Mouse (Mus musculus) neural tube, embryonic 14.5 days (tissue): Measurements from ENCODE around the gene Actb. TPM values are rescaled to one million over a fixed set of nuclear protein-coding genes. Genes with fewer than 3 reads are reported as not detected.

Experiments
- ATAC-seq: fragments of 200-750 bp; cut with Nextera tagmentation; 2 replicates; pipeline ENCODE4 v1.8.0; 2017; ENCODE audit warnings: low read depth, mild to moderate bottlenecking, moderate TSS enrichment, moderate library complexity
- H3K27ac ChIP-seq: fragments of 300-500 bp; sonication (generic); 2 replicates; pipeline ENCODE4 v1.5.1; 2014; ENCODE audit warnings: low read depth, mild to moderate bottlenecking, control low read depth, low read length, moderate library complexity, mixed read lengths
- H3K27me3 ChIP-seq: fragments of 300-500 bp; sonication (generic); 2 replicates; pipeline ENCODE4 v1.6.1; 2014; ENCODE audit warnings: low read length; ENCODE audit not compliant: control insufficient read depth, insufficient read depth
- H3K36me3 ChIP-seq: fragments of 300-500 bp; sonication (generic); 2 replicates; pipeline ENCODE4 v1.6.1; 2014; ENCODE audit warnings: low read length, mixed read lengths; ENCODE audit not compliant: control insufficient read depth, insufficient read depth
- H3K4me1 ChIP-seq: fragments of 300-500 bp; sonication (generic); 2 replicates; pipeline ENCODE4 v1.6.1; 2014; ENCODE audit warnings: low read length; ENCODE audit not compliant: control insufficient read depth, insufficient read depth
- H3K4me2 ChIP-seq: fragments of 300-500 bp; sonication (generic); 2 replicates; pipeline ENCODE4 v1.6.1; 2014; ENCODE audit warnings: mild to moderate bottlenecking, low read depth, low read length, control low read depth
- H3K4me3 ChIP-seq: fragments of 300-500 bp; sonication (generic); 2 replicates; pipeline ENCODE4 v1.5.1; 2014; ENCODE audit warnings: low read depth, low read length, control low read depth, mixed read lengths
- H3K9ac ChIP-seq: fragments of 300-500 bp; sonication (generic); replicated peaks from 2 replicates; pipeline ENCODE4 v1.6.1; 2014; ENCODE audit warnings: low read depth, mild to moderate bottlenecking, control low read depth, low read length, mixed read lengths
- H3K9me3 ChIP-seq: fragments of 300-500 bp; sonication (generic); 2 replicates; pipeline ENCODE4 v1.6.1; 2016; ENCODE audit warnings: low read length; ENCODE audit not compliant: control insufficient read depth
- WGBS: fragments of 180-500 bp; shearing (Covaris S2); extraction: QIAGEN DNeasy Blood & Tissue Kit; methylation state at CpG from one replicate; pipeline ENCODE4 v1.1.7; 2014; 5-methylcytosine and 5-hydroxymethylcytosine counted together
- polyA plus RNA-seq: library from polyadenylated mRNA; unstranded; fragments of >200 nt; fragmentation: Nextera tagmentation; extraction: Ambion mirVana; gene quantifications from 2 replicates; pipeline ENCODE4 v1.2.1, GENCODE M21; 2014

Actb gene
- polyA plus RNA-seq, 1 experiment from 2014 or later, result 12,961 TPM

DNA sequence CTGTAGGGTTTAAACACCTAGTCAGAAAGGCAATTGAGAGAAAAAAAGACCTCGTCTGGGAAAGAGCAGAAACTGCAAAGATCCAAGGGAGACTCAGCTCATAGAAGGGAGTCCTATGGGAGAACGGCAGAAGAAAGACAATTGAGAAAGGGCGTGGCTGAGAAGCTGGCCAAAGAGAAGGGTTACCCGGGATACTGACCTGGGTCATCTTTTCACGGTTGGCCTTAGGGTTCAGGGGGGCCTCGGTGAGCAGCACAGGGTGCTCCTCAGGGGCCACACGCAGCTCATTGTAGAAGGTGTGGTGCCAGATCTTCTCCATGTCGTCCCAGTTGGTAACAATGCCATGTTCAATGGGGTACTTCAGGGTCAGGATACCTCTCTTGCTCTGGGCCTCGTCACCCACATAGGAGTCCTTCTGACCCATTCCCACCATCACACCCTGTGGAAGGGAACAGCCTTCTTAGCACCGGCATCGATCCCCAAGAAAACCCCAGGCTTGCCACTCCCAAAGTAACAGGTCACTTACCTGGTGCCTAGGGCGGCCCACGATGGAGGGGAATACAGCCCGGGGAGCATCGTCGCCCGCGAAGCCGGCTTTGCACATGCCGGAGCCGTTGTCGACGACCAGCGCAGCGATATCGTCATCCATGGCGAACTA is 1.4 kb downstream of the Actb start:
- 5% methylated on average over 27 of the region's 27 CpGs for WGBS
- Histone ChIP-seq H3K4me3 (peak overlapping the region; percentile 89), H3K9ac (peak overlapping the region; percentile 100), H3K4me1 (peaks cover 38% of the 10 kb centered on the region), H3K4me2 (peak overlapping the region; percentile 71), H3K27ac (peak overlapping the region; percentile 100), H3K27me3 (peaks cover 3% of the 10 kb centered on the region; the same call in 1 of the 2 replicates), H3K36me3 (peaks cover 48% of the 10 kb centered on the region), H3K9me3 (no peaks in the 10 kb centered on the region)
- no peak; the same call in none of the 2 replicates for ATAC-seq

DNA sequence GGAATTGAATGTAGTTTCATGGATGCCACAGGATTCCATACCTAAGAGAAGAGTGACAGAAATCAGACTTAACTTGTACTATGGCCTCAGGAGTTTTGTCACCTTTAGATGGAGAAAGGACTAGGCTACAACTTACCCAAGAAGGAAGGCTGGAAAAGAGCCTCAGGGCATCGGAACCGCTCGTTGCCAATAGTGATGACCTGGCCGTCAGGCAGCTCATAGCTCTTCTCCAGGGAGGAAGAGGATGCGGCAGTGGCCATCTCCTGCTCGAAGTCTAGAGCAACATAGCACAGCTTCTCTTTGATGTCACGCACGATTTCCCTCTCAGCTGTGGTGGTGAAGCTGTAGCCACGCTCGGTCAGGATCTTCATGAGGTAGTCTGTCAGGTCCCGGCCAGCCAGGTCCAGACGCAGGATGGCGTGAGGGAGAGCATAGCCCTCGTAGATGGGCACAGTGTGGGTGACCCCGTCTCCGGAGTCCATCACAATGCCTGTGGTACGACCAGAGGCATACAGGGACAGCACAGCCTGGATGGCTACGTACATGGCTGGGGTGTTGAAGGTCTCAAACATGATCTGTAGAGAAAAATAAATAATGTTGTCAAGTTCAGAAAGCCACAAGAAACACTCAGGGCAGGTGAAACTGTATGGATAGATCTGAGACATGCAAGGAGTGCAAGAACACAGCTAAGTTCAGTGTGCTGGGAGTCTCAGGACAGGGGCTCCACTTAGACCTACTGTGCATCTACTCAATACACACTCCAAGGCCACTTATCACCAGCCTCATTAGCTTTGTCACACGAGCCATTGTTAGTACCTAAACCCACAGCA is 2.1 kb downstream of the Actb start:
- Histone ChIP-seq H3K9ac (peak overlapping the region; percentile 100), H3K9me3 (no peaks in the 10 kb centered on the region), H3K4me2 (peak overlapping the region; percentile 71), H3K27ac (peak overlapping the region; percentile 100), H3K36me3 (peaks cover 55% of the 10 kb centered on the region), H3K4me1 (peaks cover 33% of the 10 kb centered on the region), H3K4me3 (peak overlapping the region; percentile 89), H3K27me3 (peaks cover 3% of the 10 kb centered on the region; the same call in 1 of the 2 replicates)
- 81% methylated on average over 19 of the region's 19 CpGs for WGBS
- no peak for ATAC-seq

DNA sequence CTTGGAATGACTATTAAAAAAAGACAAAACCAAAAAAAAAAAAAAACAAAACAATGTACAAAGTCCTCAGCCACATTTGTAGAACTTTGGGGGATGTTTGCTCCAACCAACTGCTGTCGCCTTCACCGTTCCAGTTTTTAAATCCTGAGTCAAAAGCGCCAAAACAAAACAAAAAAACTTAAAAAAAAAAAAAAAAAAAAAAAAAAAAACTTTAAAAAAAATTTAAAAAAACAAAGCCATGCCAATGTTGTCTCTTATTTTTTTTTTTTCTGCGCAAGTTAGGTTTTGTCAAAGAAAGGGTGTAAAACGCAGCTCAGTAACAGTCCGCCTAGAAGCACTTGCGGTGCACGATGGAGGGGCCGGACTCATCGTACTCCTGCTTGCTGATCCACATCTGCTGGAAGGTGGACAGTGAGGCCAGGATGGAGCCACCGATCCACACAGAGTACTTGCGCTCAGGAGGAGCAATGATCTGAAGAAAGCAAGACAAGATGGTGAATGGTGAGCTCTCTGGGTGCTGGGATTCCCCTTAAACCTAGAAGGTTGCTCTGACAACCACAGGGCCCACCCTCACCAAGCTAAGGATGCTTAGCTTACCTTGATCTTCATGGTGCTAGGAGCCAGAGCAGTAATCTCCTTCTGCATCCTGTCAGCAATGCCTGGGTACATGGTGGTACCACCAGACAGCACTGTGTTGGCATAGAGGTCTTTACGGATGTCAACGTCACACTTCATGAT is 2.9 kb downstream of the Actb start:
- Histone ChIP-seq H3K27ac (peak overlapping the region; percentile 12; the same call in 1 of the 2 replicates), H3K4me3 (peak overlapping the region; percentile 89), H3K9ac (peak overlapping the region; percentile 100; the same call in 1 of the 2 replicates), H3K4me1 (peaks cover 33% of the 10 kb centered on the region), H3K4me2 (peak overlapping the region; percentile 71), H3K36me3 (peaks cover 59% of the 10 kb centered on the region), H3K27me3 (peaks cover 3% of the 10 kb centered on the region; the same call in 1 of the 2 replicates), H3K9me3 (no peaks in the 10 kb centered on the region)
- 82% methylated on average over 14 of the region's 14 CpGs for WGBS
- no peak for ATAC-seq

DNA sequence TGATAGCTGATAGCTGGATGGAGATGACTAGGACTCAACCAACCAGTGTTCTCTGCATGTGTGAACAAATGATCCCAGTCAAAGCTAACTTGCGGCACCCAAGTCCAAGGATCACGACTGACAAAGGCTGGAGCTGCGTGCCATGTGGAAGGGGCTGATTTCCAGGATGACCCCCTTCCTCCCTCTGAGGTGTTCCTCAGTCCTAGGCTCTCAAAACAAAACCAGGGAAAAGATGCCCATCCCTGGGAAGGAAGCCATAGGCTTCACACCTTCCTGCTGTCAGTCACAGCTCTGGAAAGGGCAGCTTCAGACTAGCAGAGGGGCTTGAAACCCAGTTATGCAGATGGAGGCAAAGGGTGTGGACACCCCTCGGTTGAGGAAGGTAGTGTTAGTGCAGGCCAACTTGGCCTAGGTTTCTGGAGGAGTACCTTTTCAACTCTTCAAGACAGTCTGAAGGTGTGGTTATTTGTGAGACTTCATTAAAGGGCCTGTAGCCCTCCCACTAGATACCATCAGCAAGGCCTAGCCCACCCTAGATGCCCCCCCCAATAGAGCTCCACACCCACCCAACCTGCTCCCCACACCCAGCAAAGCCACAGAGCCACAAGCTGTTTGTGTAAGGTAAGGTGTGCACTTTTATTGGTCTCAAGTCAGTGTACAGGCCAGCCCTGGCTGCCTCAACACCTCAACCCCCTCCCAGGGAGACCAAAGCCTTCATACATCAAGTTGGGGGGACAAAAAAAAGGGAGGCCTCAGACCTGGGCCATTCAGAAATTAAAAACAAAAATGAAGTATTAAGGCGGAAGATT is 3.8 kb downstream of the Actb start:
- peaks cover 30% of the 10 kb centered on the region for H3K4me1 ChIP-seq
- H3K27ac ChIP-seq, result peak overlapping the region; percentile 2; the same call in 1 of the 2 replicates
- ATAC-seq, result no peak
- no peak overlapping the region for H3K4me3 ChIP-seq
- WGBS, result 63% methylated on average over 5 of the region's 5 CpGs
- peak overlapping the region; percentile 11; the same call in 1 of the 2 replicates for H3K4me2 ChIP-seq
- H3K36me3 ChIP-seq, result peaks cover 59% of the 10 kb centered on the region
- H3K9ac ChIP-seq, result no peak overlapping the region; the same call in 1 of the 2 replicates
- peaks cover 3% of the 10 kb centered on the region; the same call in 1 of the 2 replicates for H3K27me3 ChIP-seq
- no peaks in the 10 kb centered on the region for H3K9me3 ChIP-seq

DNA sequence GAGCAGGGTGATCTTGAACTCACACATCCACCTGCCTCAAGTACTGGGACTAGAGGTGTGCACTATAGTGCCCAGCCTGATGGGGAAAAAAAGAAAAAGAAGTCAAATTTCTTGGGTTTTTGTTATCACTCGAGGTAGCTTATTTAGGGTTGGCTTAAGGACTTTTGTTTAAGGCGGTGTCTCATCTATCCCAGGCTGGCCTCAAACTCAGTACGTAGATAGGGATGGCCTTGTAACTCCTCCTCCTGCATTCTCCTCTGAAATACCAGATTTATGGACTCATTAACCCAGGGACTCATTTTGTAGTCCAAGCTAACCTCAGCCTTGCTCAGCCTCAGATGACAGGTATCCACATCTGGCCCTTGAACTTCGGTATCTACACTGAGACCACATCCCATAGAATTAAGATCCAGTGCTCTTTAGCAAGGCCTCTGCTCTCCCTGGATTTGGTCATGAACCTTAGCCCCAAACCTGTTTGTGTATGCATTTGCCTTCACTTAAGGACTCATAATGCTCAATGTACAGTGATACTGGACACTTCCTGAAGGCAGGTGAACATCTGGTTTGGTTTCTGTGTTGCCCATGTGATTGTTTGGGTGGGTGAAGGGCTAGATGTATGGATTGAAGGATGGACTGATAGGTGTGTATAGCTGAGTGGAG is 4.6 kb downstream of the Actb start:
- 60% methylated on average over 4 of the region's 4 CpGs for WGBS
- peak overlapping the region; percentile 40; the same call in 1 of the 2 replicates for H3K27ac ChIP-seq
- no peak overlapping the region for H3K4me3 ChIP-seq
- peaks cover 59% of the 10 kb centered on the region for H3K36me3 ChIP-seq
- H3K4me2 ChIP-seq, result no peak overlapping the region
- ATAC-seq, result no peak
- H3K27me3 ChIP-seq, result peaks cover 3% of the 10 kb centered on the region; the same call in 1 of the 2 replicates
- peaks cover 22% of the 10 kb centered on the region for H3K4me1 ChIP-seq
- H3K9ac ChIP-seq, result no peak overlapping the region
- H3K9me3 ChIP-seq, result no peaks in the 10 kb centered on the region

DNA sequence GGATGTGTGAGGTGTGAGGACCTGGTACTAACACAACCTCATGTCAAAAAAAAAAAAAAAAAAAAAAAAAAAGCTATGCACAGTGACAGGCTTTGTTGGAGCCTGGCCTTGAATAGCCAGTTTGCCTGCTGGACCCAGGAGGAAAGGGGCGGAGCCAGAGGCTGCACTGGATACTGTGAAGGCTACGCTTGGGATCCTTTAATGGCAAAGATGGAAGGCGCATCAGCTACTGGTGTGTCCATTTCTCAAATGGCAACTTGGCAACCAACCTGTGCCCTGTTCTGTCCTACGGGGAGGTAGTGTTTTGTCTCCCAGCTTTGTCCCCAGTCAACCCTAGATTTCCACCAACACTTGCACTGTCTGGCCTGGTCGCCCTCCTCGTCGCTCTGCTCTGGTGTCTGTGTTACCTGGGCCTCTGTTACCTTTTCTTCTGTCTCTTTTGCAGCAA is 5.2 kb downstream of the Actb start:
- H3K27ac ChIP-seq, result no peak overlapping the region
- H3K9me3 ChIP-seq, result no peaks in the 10 kb centered on the region
- 74% methylated on average over 7 of the region's 7 CpGs for WGBS
- peaks cover 3% of the 10 kb centered on the region; the same call in 1 of the 2 replicates for H3K27me3 ChIP-seq
- H3K36me3 ChIP-seq, result peaks cover 59% of the 10 kb centered on the region
- ATAC-seq, result no peak
- no peak overlapping the region for H3K4me2 ChIP-seq
- no peak overlapping the region for H3K4me3 ChIP-seq
- H3K4me1 ChIP-seq, result peaks cover 20% of the 10 kb centered on the region
- H3K9ac ChIP-seq, result no peak overlapping the region

DNA sequence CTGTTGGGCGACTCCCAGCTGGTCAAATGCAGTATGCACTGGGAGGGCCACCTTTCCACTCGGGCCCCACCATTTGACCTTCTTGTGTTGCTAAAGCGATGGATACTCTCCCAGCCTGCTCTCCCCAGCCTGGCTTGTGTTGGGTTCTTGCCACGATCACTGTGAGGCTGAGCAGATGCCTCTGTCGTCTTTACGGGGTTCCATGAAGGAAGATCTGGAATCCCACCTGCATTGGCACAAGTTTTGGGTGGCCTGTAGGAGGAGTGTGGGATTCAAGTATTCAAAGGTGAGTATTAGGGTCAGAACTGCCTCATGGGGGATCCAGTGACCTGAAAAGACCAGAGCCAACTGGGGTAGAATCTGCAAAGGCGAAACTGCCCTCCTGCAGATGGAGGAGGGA is 5.9 kb downstream of the Actb start:
- no peak for ATAC-seq
- H3K9me3 ChIP-seq, result no peaks in the 10 kb centered on the region
- H3K4me3 ChIP-seq, result no peak overlapping the region
- H3K4me1 ChIP-seq, result peaks cover 26% of the 10 kb centered on the region
- peaks cover 3% of the 10 kb centered on the region; the same call in 1 of the 2 replicates for H3K27me3 ChIP-seq
- no peak overlapping the region for H3K9ac ChIP-seq
- no peak overlapping the region for H3K4me2 ChIP-seq
- 84% methylated on average over 7 of the region's 7 CpGs for WGBS
- H3K27ac ChIP-seq, result no peak overlapping the region
- H3K36me3 ChIP-seq, result peaks cover 59% of the 10 kb centered on the region
